Comparison of ENCODE assay signal across 10 mouse cellular contexts in the genomic region with DNA sequence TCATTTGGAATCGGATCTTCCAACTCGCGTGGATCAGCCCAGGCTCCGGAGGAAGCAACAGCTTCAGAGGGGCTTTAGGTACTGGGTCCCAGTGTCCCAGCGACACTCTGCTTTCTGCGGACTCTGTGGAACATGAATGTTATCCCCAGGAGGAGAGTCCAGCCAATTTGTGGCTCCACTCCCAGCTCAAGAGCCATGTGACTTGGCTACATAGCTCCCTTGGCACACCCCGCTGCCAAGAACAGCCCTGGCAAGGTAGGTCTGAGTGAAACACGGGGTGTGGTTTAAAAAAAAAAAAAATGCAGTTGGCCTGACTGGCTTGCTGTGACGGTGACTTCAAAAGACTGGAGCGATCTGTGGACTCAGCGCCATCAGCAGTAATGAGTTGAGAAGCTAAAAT. TPM values are rescaled to one million over a fixed set of nuclear protein-coding genes. Genes with fewer than 3 reads are reported as not detected.
A peak's percentile ranks its signal among the peaks of the same experiment; 100 is the strongest.
DNase-seq lines count a peak whose midpoint lies in the region; ATAC-seq and TF ChIP-seq lines count a peak whose summit lies in the region.
"Had no signal": no experiment of that assay in that cellular context is flagged by ENCODE, and none has a peak within 500 bp of the region (broad histone marks: within the 10 kb centered on the region; RNA-seq: fewer than 3 reads in every experiment).

No protein-coding gene starts in this region.

- TF ChIP-seq EP300 in heart, adult 2 months (IDR thresholded peaks at IDR 0.05; ENCODE audit: insufficient read depth, low read depth, low read length): peak; percentile 77; the same call in 1 of the 2 replicates

- intact Hi-C loops in heart, adult 2 months (cut with DNase I): no loop called here
- intact Hi-C loops in gastrocnemius, postnatal 14 days (cut with DNase I; ENCODE audit: low total_unique reads): no loop called here

- no peaks in the 10 kb centered on the region for H3K9me3 ChIP-seq in heart, embryonic 11.5 days (replicated peaks; ENCODE audit: control insufficient read depth, low read length)
- H3K9me3 ChIP-seq: embryonic facial prominence, embryonic 12.5 days; megakaryocyte, embryonic 14.5 days had no signal

- no peaks in the 10 kb centered on the region for H3K36me3 ChIP-seq in heart, adult 2 months (ENCODE audit: control insufficient read depth, insufficient read depth, low read length)
- H3K36me3 ChIP-seq in heart, embryonic 11.5 days (ENCODE audit: control insufficient read depth, insufficient read depth, low read length): no peaks in the 10 kb centered on the region
- H3K36me3 ChIP-seq: embryonic facial prominence, embryonic 12.5 days had no signal

- no peak overlapping the region for H3K4me3 ChIP-seq in heart, adult 2 months
- no peak overlapping the region for H3K4me3 ChIP-seq in heart, embryonic 11.5 days (ENCODE audit: low read depth, low read length)
- H3K4me3 ChIP-seq: embryonic facial prominence, embryonic 12.5 days; megakaryocyte, embryonic 14.5 days had no signal

- H3K27me3 ChIP-seq in heart, adult 2 months (ENCODE audit: control insufficient read depth, insufficient read depth, low read length): no peaks in the 10 kb centered on the region
- H3K27me3 ChIP-seq in heart, embryonic 11.5 days (ENCODE audit: control insufficient read depth, insufficient read depth, low read length): no peaks in the 10 kb centered on the region
- H3K27me3 ChIP-seq: embryonic facial prominence, embryonic 12.5 days had no signal

- H3K4me2 ChIP-seq in heart, embryonic 11.5 days: no peak overlapping the region
- H3K4me2 ChIP-seq: embryonic facial prominence, embryonic 12.5 days had no signal

- H3K4me1 ChIP-seq in heart, adult 2 months (ENCODE audit: control insufficient read depth, insufficient read depth, low read length): peaks cover 1% of the 10 kb centered on the region; the same call in 1 of the 2 replicates
- H3K4me1 ChIP-seq in heart, embryonic 11.5 days (ENCODE audit: control insufficient read depth, insufficient read depth, low read length): no peaks in the 10 kb centered on the region
- H3K4me1 ChIP-seq: embryonic facial prominence, embryonic 12.5 days had no signal

- no peak overlapping the region for H3K27ac ChIP-seq in heart, adult 2 months
- no peak overlapping the region for H3K27ac ChIP-seq in heart, embryonic 11.5 days (ENCODE audit: low read depth, low read length)
- H3K27ac ChIP-seq: embryonic facial prominence, embryonic 12.5 days had no signal

- TF ChIP-seq CTCF in heart, adult 2 months (IDR thresholded peaks at IDR 0.05): no peak

- H3K9ac ChIP-seq in heart, adult 2 months (ENCODE audit: low read depth, low read length): no peak overlapping the region
- H3K9ac ChIP-seq in heart, embryonic 11.5 days (ENCODE audit: low read depth, low read length): no peak overlapping the region
- H3K9ac ChIP-seq: embryonic facial prominence, embryonic 12.5 days had no signal

- WGBS in heart, adult 2 months: 52% methylated on average over 11 of the region's 11 CpGs
- WGBS in heart, embryonic 11.5 days (ENCODE audit: insufficient replicate concordance): 74% methylated on average over 11 of the region's 11 CpGs

- H3K79me2 ChIP-seq in heart, adult 2 months (replicated peaks; ENCODE audit: control insufficient read depth, insufficient read depth, low read length): no peaks in the 10 kb centered on the region

- ATAC-seq in heart, embryonic 11.5 days (replicated peaks; ENCODE audit: insufficient number of reproducible peaks, low FRiP score, low TSS enrichment): no peak
- no peak for ATAC-seq in megakaryocyte, adult 5-6 weeks (ENCODE audit: poor library complexity, severe bottlenecking)

- peak; percentile 84 to 90 for DNase-seq in heart, adult 2 months
- peak; percentile 97 for DNase-seq in brain, adult 2 months (ENCODE audit: low read depth, low spot score)
- DNase-seq in gastrocnemius, postnatal 14 days: peak; percentile 88
- peak; percentile 40 to 54 for DNase-seq in kidney, postnatal 4 days
- DNase-seq in lung, postnatal 4 days: peak; percentile 76 to 88
- DNase-seq in urinary bladder, postnatal 14 days (ENCODE audit: low spot score): peak; percentile 86

- no peak for TF ChIP-seq POLR2A in heart, adult 2 months (IDR thresholded peaks at IDR 0.05; ENCODE audit: insufficient read depth, low read depth, low read length)

RNA-seq across cellular contexts. Expression of a gene that starts 19.4 kb away (rescaled TPM):
- total RNA-seq in heart, adult 2 months (2021): 10 to 100 TPM; 26.8 to 27.8 TPM
- polyA plus RNA-seq in heart, adult 2 months (2012; rRNA removed): 11.1 and 11.8 TPM in 2 replicates
- polyA plus RNA-seq in heart, embryonic 11.5 days (2014; fragmentation: Nextera tagmentation; extraction: Ambion mirVana): 7.4 and 8.2 TPM in 2 replicates
- total RNA-seq in gastrocnemius, postnatal 14 days (2021): 10 to 100 TPM; 30.0 to 31.4 TPM
- total RNA-seq in megakaryocyte, adult 5-6 weeks (2015): 23.0 and 28.1 TPM in 2 replicates
- 15.2 and 19.0 TPM in 2 replicates for total RNA-seq in megakaryocyte, adult 5-6 weeks (2017)

Comparison
In these comparisons a context has a peak if more than half of its experiments do, and no peak if none do; other contexts are left out.
1. DNase-seq: peak in every context shown above with its lines; median percentile 97 in brain, adult 2 months; 88 in gastrocnemius, postnatal 14 days; 87 in heart, adult 2 months; 86 in urinary bladder, postnatal 14 days; 82 in lung, postnatal 4 days; 47 in kidney, postnatal 4 days.